Mouse (Mus musculus) v-Abl transformed pro-B cells (cell line): ENCODE data around the gene Cry2.

ENCODE experiments used
- in situ Hi-C, 2 experiments: fragments of 400-800 bp; cut with MboI; formaldehyde crosslinking; loops; one replicate each; pipeline ENCODE4 v1.15.1; 2025; ENCODE audit not compliant: unreplicated experiment in 2 of 2

Gene Cry2

GRCm38 (mm10) chr2:92391703-92392317, 42.0 kb downstream of the Cry2 start:
- in situ Hi-C loops, result no loop called here

- in situ Hi-C loops, result no loop called here
Measured at GRCm38 (mm10) chr2:92391116-92391515, 42.7 kb downstream of the Cry2 start.

- in situ Hi-C loops, result no loop called here
Measured at GRCm38 (mm10) chr2:92390206-92390930, 43.5 kb downstream of the Cry2 start.

GRCm38 (mm10) chr2:92389645-92390044, 44.2 kb downstream of the Cry2 start:
- in situ Hi-C loops, result no loop called here

- in situ Hi-C loops, result no loop called here
Measured at GRCm38 (mm10) chr2:92388891-92389641, 44.8 kb downstream of the Cry2 start.

GRCm38 (mm10) chr2:92388081-92388517, 45.7 kb downstream of the Cry2 start:
- in situ Hi-C loops, result no loop called here

GRCm38 (mm10) chr2:92387646-92388045, 46.2 kb downstream of the Cry2 start:
- in situ Hi-C loops, result no loop called here

- in situ Hi-C loops, result no loop called here
Measured at GRCm38 (mm10) chr2:92386821-92387570, 46.8 kb downstream of the Cry2 start.

- in situ Hi-C loops, result no loop called here
Measured at GRCm38 (mm10) chr2:92385113-92386051, 48.5 kb downstream of the Cry2 start.

- in situ Hi-C loops, result no loop called here
Measured at GRCm38 (mm10) chr2:92384101-92384500, 49.7 kb downstream of the Cry2 start.

GRCm38 (mm10) chr2:92382759-92383158, 51.1 kb downstream of the Cry2 start:
- in situ Hi-C loops, result no loop called here

GRCm38 (mm10) chr2:92381901-92382588, 51.8 kb downstream of the Cry2 start, which contains the start of gene 1700029I15Rik:
TSS of gene 1700029I15Rik (plus strand) at chr2:92382538.
- in situ Hi-C loops, result no loop called here

- in situ Hi-C loops, result no loop called here
Measured at GRCm38 (mm10) chr2:92381161-92381560, 52.7 kb downstream of the Cry2 start.

GRCm38 (mm10) chr2:92380495-92381050, 53.3 kb downstream of the Cry2 start:
- in situ Hi-C loops, result no loop called here

- in situ Hi-C loops, result loop anchor here in 1 of 2 experiments (10.0 kb wide), 1 partner anchor 105 kb away; no protein-coding TSS in a partner anchor
Measured at GRCm38 (mm10) chr2:92379783-92380494, 53.9 kb downstream of the Cry2 start.

GRCm38 (mm10) chr2:92377320-92377719, 56.5 kb downstream of the Cry2 start:
- in situ Hi-C loops, result loop anchor here in 1 of 2 experiments (10.0 kb wide), 1 partner anchor 107 kb away; no protein-coding TSS in a partner anchor

- in situ Hi-C loops, result loop anchor here in 1 of 2 experiments (10.0 kb wide), 1 partner anchor 109 kb away; no protein-coding TSS in a partner anchor
Measured at GRCm38 (mm10) chr2:92376300-92376699, 57.5 kb downstream of the Cry2 start.

- in situ Hi-C loops, result loop anchor here in 1 of 2 experiments (10.0 kb wide), 1 partner anchor 109 kb away; no protein-coding TSS in a partner anchor
Measured at GRCm38 (mm10) chr2:92375788-92376187, 58.1 kb downstream of the Cry2 start.
